Mouse (Mus musculus) limb, embryonic 12.5 days (tissue): ENCODE measurements around the gene Med9. TPM values are rescaled to one million over a fixed set of nuclear protein-coding genes. Genes with fewer than 3 reads are reported as not detected.
"Not testable (repeated sequence)": the region's sequence is repeated elsewhere in the genome, so short reads cannot be mapped to it uniquely, and the experiment has no call there.

Source experiments
- ATAC-seq: fragments of 200-750 bp; cut with Nextera tagmentation; 2 replicates; pipeline ENCODE4 v1.8.0; 2017; ENCODE audit warnings: low read depth, moderate TSS enrichment; ENCODE audit not compliant: insufficient number of reproducible peaks, insufficient read depth, low FRiP score, low TSS enrichment
- H3K27ac ChIP-seq: fragments of 300-500 bp; sonication (generic); 2 replicates; pipeline ENCODE4 v1.5.1; 2016; ENCODE audit warnings: mild to moderate bottlenecking, moderate library complexity
- H3K27me3 ChIP-seq: fragments of 300-500 bp; sonication (generic); 2 replicates; pipeline ENCODE4 v1.6.1; 2016; ENCODE audit warnings: mild to moderate bottlenecking, moderate library complexity
- H3K36me3 ChIP-seq: fragments of 300-500 bp; sonication (generic); 2 replicates; pipeline ENCODE4 v1.6.1; 2016; ENCODE audit warnings: mild to moderate bottlenecking, moderate library complexity
- H3K4me1 ChIP-seq: fragments of 300-500 bp; sonication (generic); replicated peaks from 2 replicates; pipeline ENCODE4 v1.6.1; 2016
- H3K4me2 ChIP-seq: fragments of 300-500 bp; sonication (generic); 2 replicates; pipeline ENCODE4 v1.6.1; 2016; ENCODE audit warnings: mild to moderate bottlenecking, moderate library complexity
- H3K4me3 ChIP-seq: fragments of 300-500 bp; sonication (generic); replicated peaks from 2 replicates; pipeline ENCODE4 v1.5.1; 2016; ENCODE audit warnings: mild to moderate bottlenecking
- H3K9ac ChIP-seq: fragments of 300-500 bp; sonication (generic); replicated peaks from 2 replicates; pipeline ENCODE4 v1.6.1; 2016; ENCODE audit warnings: mild to moderate bottlenecking, moderate library complexity
- H3K9me3 ChIP-seq: fragments of 300-500 bp; sonication (generic); 2 replicates; pipeline ENCODE4 v1.6.1; 2016; ENCODE audit warnings: mild to moderate bottlenecking, moderate library complexity
- WGBS: fragments of 180-500 bp; shearing (Covaris S2); methylation state at CpG from one replicate; pipeline ENCODE4 v1.1.7; 2016; 5-methylcytosine and 5-hydroxymethylcytosine counted together
- polyA plus RNA-seq: library from polyadenylated mRNA; unstranded; fragments of >200 nt; fragmentation: Nextera tagmentation; extraction: Ambion mirVana; gene quantifications from 2 replicates; pipeline ENCODE4 v1.2.1, GENCODE M21; 2016

The Med9 gene
- polyA plus RNA-seq, 1 experiment from 2014 or later = 40.7 TPM

GRCm38 (mm10) chr11:59944855-59945254, 3.2 kb upstream of the Med9 start:
- 88% methylated on average over 9 of the region's 10 CpGs for WGBS
- not testable (repeated sequence) for H3K4me2 ChIP-seq, H3K9ac ChIP-seq, H3K36me3 ChIP-seq, H3K27me3 ChIP-seq, H3K27ac ChIP-seq, H3K9me3 ChIP-seq, ATAC-seq, H3K4me3 ChIP-seq
- H3K4me1 ChIP-seq = peaks cover 16% of the 10 kb centered on the region; the same call in 1 of the 2 replicates

- no peaks in the 10 kb centered on the region; the same call in 1 of the 2 replicates for H3K36me3 ChIP-seq
- H3K4me1 ChIP-seq = peaks cover 16% of the 10 kb centered on the region; the same call in 1 of the 2 replicates
- no peaks in the 10 kb centered on the region for H3K27me3 ChIP-seq
- H3K9ac ChIP-seq = peak overlapping the region; percentile 96
- no peak for ATAC-seq
- peak overlapping the region; percentile 67 for H3K27ac ChIP-seq
- H3K4me3 ChIP-seq = peak overlapping the region; percentile 89
- peak overlapping the region; percentile 84 for H3K4me2 ChIP-seq
- 3% methylated on average over 16 of the region's 16 CpGs for WGBS
- H3K9me3 ChIP-seq = no peaks in the 10 kb centered on the region
Observed at GRCm38 (mm10) chr11:59948401-59948767, 378 bp downstream of the Med9 start.

- H3K9me3 ChIP-seq = no peaks in the 10 kb centered on the region
- peaks cover 22% of the 10 kb centered on the region for H3K36me3 ChIP-seq
- 0 out of 2 replicates have a peak, but pooled peaks cover 8% of the 10 kb centered on the region for H3K4me1 ChIP-seq
- no peak overlapping the region for H3K27ac ChIP-seq
- H3K4me3 ChIP-seq = no peak overlapping the region
- no peaks in the 10 kb centered on the region for H3K27me3 ChIP-seq
- no peak overlapping the region for H3K4me2 ChIP-seq
- H3K9ac ChIP-seq = no peak overlapping the region
- WGBS = 82% methylated on average over 14 of the region's 14 CpGs
- no peak for ATAC-seq
Observed at GRCm38 (mm10) chr11:59952892-59953291, 4.9 kb downstream of the Med9 start.

- no peak for ATAC-seq
- H3K36me3 ChIP-seq = peaks cover 38% of the 10 kb centered on the region
- peaks cover 16% of the 10 kb centered on the region for H3K4me1 ChIP-seq
- 69% methylated on average over 6 of the region's 6 CpGs for WGBS
- peaks cover 1% of the 10 kb centered on the region for H3K27me3 ChIP-seq
- no peak overlapping the region for H3K9ac ChIP-seq
- no peak overlapping the region for H3K27ac ChIP-seq
- no peak overlapping the region for H3K4me3 ChIP-seq
- H3K9me3 ChIP-seq = no peaks in the 10 kb centered on the region
- no peak overlapping the region for H3K4me2 ChIP-seq
Observed at GRCm38 (mm10) chr11:59956749-59957148, 8.7 kb downstream of the Med9 start.

- 85% methylated on average over 4 of the region's 4 CpGs for WGBS
- peaks cover 27% of the 10 kb centered on the region for H3K4me1 ChIP-seq
Observed at GRCm38 (mm10) chr11:59959453-59959852, 11.4 kb downstream of the Med9 start.

DNA sequence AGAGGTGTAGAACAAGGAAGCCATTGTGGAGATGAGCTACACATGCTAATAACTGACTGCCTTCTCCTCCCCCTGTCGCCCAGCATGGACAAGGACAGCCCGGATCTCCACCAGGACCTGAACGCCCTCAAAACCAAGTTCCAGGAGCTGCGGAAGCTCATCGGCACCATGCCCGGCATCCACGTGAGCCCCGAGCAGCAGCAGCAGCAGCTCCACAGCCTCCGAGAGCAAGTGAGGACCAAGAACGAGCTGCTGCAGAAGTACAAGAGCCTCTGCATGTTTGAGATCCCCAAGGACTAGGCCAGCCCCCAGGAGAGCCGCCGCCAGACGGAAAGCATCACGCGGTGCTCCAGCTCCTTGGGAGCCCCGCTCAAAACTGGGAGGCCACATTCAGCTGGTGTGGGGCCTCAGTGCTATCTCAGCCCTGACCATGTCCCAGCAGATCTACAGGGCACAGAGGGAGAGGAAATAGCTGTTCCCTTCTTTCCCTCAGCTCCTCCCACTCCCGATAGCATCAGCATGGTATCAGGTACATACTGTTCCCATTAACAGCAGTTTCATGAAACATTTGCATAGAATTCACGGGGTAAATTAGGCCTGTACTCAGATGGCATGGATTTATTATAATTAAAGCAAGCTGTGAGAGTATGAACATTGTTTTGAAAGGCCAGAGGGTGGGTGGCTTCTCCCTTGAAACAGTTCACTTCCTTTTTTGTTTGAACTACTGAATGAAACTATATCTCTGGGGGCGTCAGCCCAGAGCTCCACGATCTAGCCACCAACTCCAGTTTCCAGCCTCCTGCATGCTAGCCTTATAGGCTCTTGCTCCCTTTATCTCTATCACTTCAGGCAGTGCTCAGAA, 12.7 kb downstream of the Med9 start:
- no peak overlapping the region for H3K4me2 ChIP-seq
- H3K4me1 ChIP-seq = peaks cover 32% of the 10 kb centered on the region
- peaks cover 34% of the 10 kb centered on the region for H3K27me3 ChIP-seq
- peaks cover 39% of the 10 kb centered on the region for H3K36me3 ChIP-seq
- no peak overlapping the region for H3K4me3 ChIP-seq
- H3K9me3 ChIP-seq = no peaks in the 10 kb centered on the region
- peak overlapping the region; percentile 42; the same call in 1 of the 2 replicates for H3K27ac ChIP-seq
- no peak overlapping the region for H3K9ac ChIP-seq
- 75% methylated on average over 20 of the region's 20 CpGs for WGBS
- no peak for ATAC-seq

More at GRCm38 (mm10) chr11:59959453-59959852, 11.4 kb downstream of the Med9 start:
- Histone ChIP-seq H3K9me3 (no peaks in the 10 kb centered on the region), H3K27me3 (peaks cover 28% of the 10 kb centered on the region), H3K4me3 (no peak overlapping the region), H3K36me3 (peaks cover 46% of the 10 kb centered on the region), H3K4me2 (no peak overlapping the region), H3K27ac (no peak overlapping the region), H3K9ac (no peak overlapping the region)
- ATAC-seq = no peak

GRCm38 (mm10) chr11:59961338-59961875, 13.4 kb downstream of the Med9 start:
- peaks cover 34% of the 10 kb centered on the region for H3K27me3 ChIP-seq
- H3K9me3 ChIP-seq = no peaks in the 10 kb centered on the region
- H3K9ac ChIP-seq = no peak overlapping the region
- peak overlapping the region; percentile 42; the same call in 1 of the 2 replicates for H3K27ac ChIP-seq
- H3K4me1 ChIP-seq = peaks cover 39% of the 10 kb centered on the region
- H3K4me2 ChIP-seq = no peak overlapping the region
- H3K4me3 ChIP-seq = no peak overlapping the region
- WGBS = 79% methylated on average over 9 of the region's 9 CpGs
- ATAC-seq = no peak
- H3K36me3 ChIP-seq = peaks cover 36% of the 10 kb centered on the region

- WGBS = 67% methylated on average over 3 of the region's 3 CpGs
- peaks cover 42% of the 10 kb centered on the region for H3K4me1 ChIP-seq
Observed at GRCm38 (mm10) chr11:59962590-59962989, 14.6 kb downstream of the Med9 start.

GRCm38 (mm10) chr11:59963364-59964162, 15.6 kb downstream of the Med9 start:
- WGBS = 8% methylated on average over 34 of the region's 34 CpGs
- Histone ChIP-seq H3K4me3 (peak overlapping the region; percentile 47), H3K9ac (peak overlapping the region; percentile 53), H3K9me3 (no peaks in the 10 kb centered on the region), H3K4me2 (peak overlapping the region; percentile 91), H3K27ac (no peak overlapping the region), H3K4me1 (peaks cover 42% of the 10 kb centered on the region), H3K27me3 (peaks cover 34% of the 10 kb centered on the region), H3K36me3 (peaks cover 24% of the 10 kb centered on the region)
- no peak for ATAC-seq

More at GRCm38 (mm10) chr11:59962590-59962989, 14.6 kb downstream of the Med9 start:
- H3K9ac ChIP-seq = no peak overlapping the region
- no peaks in the 10 kb centered on the region for H3K9me3 ChIP-seq
- H3K27ac ChIP-seq = no peak overlapping the region
- peaks cover 26% of the 10 kb centered on the region for H3K36me3 ChIP-seq
- H3K4me3 ChIP-seq = no peak overlapping the region
- peaks cover 34% of the 10 kb centered on the region for H3K27me3 ChIP-seq
- no peak overlapping the region for H3K4me2 ChIP-seq
- no peak for ATAC-seq

- Histone ChIP-seq H3K27me3 (peaks cover 34% of the 10 kb centered on the region), H3K36me3 (peaks cover 24% of the 10 kb centered on the region), H3K4me3 (peak overlapping the region; percentile 47), H3K9ac (peak overlapping the region; percentile 53), H3K4me2 (peak overlapping the region; percentile 91), H3K9me3 (no peaks in the 10 kb centered on the region), H3K4me1 (peaks cover 42% of the 10 kb centered on the region), H3K27ac (no peak overlapping the region)
- no peak for ATAC-seq
- 3% methylated on average over 33 of the region's 33 CpGs for WGBS
Observed at GRCm38 (mm10) chr11:59964163-59964758, 16.3 kb downstream of the Med9 start.
